Mouse (Mus musculus) left cerebral cortex, adult 8-10 months (tissue): ENCODE data around the gene Tcf3. TPM values are rescaled to one million over a fixed set of nuclear protein-coding genes. Genes with fewer than 3 reads are reported as not detected.

Source experiments
- DNase-seq, 2 experiments: peaks; one replicate each; pipeline ENCODE4 v3.0.0; 2022; ENCODE audit warnings: low spot score in 2 of 2
- total RNA-seq, 4 experiments: library from RNA; stranded (reverse); gene quantifications; 2 replicates each; pipeline ENCODE4 v1.2.4; 2022

Gene Tcf3
- 10 to 100 TPM; 27.7 to 32.6 (median 31.4) TPM for total RNA-seq

- peak; percentile 89 to 97 for DNase-seq
These were observed at the start of gene Tcf3 for GRCm38 (mm10) chr10:80433513-80434232. Gene Tcf3 (minus strand): TSS chr10:80433647.

DNA sequence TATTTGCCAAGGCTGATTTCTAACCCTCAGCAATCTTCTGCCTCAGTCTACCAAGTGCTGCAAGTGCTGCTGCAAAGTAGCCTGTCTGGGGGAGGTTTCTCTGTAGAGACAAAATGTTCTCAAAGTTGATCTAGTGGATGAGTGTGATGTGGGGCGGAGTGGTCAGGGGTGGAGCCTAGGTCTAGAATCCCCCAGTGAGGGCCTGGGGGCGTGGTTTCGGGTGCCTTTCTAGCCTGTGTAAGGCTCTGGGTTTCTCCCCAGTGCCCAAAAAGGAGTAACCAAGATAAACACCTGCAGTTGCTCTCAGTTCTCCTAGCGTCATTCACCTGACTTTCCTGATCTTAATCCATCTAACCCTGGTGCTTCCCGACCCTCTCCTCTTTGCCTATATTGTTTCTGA lies 47.6 kb upstream of the Tcf3 start:
- DNase-seq = no peak

DNA sequence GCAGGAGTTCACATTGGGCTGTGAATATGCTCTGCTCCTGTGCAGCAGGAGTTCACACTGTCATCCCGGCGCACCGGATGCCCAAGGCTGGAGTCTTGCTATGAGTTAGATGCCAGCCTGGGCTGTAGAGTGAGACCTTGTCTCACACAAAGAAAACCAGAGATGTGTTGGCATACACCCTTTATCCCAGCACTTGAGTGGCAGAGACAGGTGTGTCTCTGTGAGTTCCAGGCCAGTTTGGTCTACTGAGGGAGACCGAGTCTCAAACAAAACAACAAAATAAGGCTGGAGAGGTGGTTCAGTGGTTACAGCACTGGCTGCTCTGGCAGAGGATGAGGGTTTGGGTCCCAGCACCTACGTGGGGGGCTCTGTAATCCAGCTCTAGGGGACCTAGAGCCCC lies 45.1 kb upstream of the Tcf3 start:
- no peak for DNase-seq

DNA sequence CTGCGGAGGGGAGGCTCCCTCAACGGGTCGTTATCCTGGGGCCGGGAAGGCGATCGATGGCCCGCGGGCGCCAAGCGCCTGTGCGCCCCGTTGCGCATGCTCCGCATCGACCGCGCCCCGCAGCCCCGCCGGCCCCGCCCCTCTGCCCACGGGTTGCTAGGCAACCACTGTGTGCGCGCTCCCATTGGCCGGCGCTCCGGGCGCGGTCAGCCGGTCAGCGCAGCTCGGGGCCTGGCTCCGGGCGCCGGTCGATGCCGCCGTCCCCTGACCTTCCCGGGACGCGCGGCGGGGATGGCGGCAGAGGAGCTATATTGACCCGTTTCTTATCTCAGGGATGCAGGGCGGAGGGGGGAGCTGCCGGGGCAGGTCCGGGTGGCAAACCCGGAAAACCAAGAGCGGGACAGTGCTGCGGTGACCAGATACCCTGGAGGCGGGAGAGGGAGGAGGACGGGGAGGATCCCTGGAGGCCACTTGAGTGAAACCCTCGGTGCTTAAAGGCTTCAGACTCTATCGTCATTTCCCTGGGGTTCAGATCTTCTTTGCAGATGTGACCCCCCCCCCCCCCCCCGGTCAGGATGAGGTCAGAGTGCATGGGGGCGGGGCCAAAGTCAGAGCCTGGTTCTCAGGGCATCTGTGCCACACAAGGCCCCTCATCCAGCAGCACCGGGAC lies 42.0 kb upstream of the Tcf3 start:
- DNase-seq = peak; percentile 75 to 83

DNA sequence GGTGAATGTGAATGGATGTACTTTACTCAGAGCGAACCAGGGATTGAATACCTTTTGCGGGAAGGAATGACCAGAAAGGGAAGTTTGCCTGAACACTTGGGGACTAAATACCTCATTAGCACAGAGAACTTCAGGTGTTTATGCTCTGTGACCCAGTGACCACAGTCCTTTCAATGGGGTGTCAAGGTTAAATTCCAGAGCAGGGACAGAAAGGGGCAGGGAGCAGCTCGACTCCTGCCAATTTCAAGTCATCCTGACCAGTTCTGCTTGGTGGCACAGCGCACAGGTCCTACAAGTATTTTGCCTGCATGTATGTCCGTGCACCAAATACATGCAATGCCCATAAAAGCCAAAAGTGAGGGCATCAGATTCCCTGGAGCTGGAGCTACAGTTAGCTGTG lies 31.6 kb upstream of the Tcf3 start:
- DNase-seq = no peak

DNA sequence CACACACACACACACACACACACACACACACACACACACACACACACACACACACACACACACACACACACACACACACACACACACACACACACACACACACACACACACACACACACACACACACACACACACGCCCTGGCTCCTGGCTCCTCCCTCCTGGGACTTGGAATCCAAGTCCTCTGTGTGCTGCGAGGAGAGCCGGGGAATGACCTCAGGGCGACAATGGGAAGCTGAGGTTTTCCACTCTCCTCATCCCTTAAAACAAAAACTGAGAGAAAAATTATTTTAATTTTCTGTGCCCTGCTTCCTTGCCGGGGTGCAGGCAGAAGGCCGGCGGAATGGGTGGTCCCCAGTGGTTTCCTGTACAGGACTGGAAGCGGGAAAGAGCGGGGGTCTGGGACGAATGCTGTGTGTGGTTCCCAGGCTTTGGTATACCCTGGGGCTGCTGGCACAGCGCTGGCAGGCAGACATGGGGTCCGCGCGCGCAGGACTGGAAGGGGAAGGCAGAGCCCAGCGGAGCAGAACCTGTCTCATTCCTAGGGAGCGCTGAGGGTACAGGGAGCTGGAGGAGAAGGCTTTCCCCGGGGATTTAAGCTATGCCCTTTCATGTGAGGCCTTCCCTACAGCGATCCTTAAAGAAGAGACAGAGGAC lies 31.1 kb upstream of the Tcf3 start:
- no peak for DNase-seq

DNA sequence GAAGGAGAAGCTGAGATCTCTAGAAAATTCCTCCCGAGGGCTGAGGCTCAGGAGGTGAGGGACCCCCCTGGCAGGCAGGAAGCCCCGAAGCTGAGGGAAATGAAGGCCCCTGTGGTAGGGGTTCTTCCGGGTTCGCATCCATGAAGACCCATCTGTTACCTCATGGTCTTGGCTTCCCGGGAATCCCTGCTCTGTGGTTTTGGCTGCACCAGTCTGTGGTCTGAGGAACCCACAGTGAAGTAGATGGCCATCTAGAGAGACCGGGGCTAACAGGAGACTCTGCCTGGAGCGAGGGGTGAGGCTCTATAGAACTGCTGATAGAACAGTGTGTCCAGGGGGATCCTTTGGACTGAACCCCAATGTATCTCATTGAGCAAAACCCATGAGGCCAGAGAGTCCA lies 27.9 kb upstream of the Tcf3 start:
- DNase-seq = no peak

- DNase-seq = no peak
These were observed 26.9 kb upstream of the Tcf3 start for GRCm38 (mm10) chr10:80460324-80460723.

DNA sequence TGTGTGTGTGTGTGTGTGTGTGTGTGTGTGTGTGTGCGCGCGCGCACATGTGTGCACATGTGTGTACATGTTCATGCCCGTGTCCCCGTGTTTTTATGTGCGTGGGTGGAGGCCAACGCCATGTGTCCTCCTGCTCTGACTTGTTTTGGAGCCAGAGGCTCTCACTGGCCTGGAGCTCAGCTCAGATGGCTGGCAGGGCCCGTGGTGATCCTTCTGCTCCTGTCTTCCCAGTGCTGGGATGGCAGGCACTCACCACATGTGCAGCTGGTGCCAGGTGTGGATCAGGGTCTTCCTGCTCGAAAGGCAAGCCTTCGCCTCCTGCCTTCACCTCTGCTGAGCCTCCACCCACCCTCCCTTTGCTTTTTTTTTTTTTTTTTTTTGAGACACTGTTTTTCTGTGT lies 26.2 kb upstream of the Tcf3 start:
- DNase-seq = no peak

- DNase-seq = no peak
These were observed 25.8 kb upstream of the Tcf3 start for GRCm38 (mm10) chr10:80459236-80459635.

DNA sequence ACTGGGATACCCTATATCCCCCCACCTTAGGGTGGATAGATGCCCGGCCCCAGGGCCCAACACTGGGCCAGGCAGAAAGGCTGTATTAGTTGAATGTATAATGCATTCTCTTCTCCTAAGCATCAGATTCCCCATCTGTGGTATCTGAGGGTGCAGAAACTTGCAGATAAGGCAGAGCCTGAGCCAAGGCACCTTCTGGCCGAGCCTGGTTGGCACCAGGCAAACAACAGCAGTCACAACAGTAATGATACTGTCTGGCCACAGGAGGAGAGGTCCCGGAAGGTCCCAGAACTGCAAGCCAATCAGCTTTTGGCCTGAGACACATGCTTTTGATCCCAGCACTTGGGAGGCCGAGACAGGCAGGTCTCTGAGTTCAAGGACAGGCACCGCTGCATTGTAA lies 22.2 kb upstream of the Tcf3 start:
- no peak for DNase-seq

DNA sequence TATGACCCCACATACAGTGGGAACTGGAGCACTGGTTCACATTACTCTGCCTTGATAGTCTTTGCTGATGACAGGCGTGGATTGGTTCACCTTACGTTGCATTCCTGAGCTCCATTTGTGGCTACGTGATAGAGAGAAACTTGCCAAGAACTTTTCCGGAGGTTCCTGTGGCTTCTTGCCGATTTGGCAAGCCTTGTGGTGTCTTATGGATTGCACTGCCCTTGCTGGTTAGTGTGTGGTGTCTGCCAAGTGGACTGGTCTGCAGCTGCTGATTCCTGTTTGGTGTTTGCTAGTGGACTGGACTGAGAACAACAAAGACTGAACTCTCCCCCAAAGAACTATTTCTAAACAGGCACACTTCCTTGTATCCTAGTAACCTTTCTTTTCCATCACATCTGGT lies 21.3 kb upstream of the Tcf3 start:
- DNase-seq = no peak

GRCm38 (mm10) chr10:80453601-80454000 lies 20.2 kb upstream of the Tcf3 start:
- no peak for DNase-seq

DNA sequence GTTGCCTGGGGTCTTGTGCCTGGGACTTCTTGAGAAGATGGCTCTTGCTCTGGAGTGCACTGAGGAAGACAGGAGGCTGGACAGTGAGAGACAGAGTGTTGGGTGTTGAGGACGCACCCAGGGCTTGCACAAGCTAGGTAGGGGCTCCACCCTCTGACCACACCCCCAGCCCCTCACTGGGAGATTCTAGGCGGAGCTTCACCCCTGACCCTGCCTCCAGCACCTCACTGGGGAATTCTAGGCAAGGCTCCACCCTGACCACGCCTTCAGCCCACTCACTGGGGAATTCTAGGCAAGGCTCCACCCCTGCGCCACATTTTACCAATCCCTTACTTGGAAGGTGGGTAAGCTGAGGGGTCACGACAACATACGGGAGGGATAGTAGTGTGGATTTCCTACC lies 17.2 kb upstream of the Tcf3 start:
- no peak for DNase-seq

DNA sequence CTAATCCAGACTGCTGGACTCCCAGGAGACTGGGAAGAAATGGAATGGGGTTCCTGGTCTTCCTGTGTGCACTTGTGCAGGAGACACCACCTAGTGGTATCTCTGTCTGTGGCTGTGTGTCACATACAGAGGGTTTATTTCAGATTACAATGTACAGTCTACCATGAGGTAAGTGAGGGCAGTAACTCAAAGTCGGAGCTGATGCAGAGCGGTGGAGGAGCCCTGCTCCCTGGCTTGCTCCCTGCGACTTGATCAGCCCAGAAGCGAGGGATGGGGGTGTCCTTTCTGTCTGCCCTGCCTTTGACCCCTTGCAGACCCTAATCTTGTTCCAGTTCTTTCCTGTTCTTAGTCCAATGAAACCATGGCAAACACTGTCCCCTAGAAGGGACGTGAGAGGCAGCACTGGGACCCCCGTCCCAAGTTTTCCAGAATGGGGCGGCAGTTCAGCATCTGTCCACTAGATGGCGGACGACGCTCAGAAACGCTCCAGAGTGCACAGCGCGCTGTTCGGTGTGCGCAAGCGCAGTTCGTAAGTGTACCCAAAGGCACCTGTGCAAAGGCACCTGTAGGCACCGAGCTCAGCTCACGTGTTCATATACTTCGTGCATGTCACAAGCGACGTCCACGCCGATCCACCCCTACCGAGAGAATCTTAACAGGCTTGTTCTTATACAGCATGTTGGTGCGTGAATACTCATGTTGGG lies 12.6 kb upstream of the Tcf3 start:
- DNase-seq = peak; percentile 55 to 76

DNA sequence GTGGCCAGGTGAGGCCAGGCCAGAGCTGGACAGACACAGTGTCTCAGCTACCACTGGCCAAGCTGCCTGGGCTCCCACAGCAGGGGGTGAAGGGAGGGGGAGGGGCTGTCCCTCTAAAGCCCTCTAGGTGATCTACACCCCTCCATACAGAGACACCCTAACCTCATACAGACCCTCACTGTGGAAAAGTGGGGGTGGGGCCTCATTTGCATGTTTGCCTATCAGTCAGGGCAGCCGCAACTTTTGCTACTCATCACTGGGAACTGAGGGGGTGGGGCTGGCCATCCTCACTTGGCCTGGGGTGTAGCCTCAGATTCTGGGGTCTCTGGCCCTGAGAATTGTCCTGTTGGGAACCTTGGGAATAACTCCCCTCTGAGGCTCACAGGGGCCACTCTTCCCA lies 11.6 kb upstream of the Tcf3 start:
- no peak for DNase-seq

- no peak for DNase-seq
These were observed 11.0 kb upstream of the Tcf3 start for GRCm38 (mm10) chr10:80444339-80445045.

DNA sequence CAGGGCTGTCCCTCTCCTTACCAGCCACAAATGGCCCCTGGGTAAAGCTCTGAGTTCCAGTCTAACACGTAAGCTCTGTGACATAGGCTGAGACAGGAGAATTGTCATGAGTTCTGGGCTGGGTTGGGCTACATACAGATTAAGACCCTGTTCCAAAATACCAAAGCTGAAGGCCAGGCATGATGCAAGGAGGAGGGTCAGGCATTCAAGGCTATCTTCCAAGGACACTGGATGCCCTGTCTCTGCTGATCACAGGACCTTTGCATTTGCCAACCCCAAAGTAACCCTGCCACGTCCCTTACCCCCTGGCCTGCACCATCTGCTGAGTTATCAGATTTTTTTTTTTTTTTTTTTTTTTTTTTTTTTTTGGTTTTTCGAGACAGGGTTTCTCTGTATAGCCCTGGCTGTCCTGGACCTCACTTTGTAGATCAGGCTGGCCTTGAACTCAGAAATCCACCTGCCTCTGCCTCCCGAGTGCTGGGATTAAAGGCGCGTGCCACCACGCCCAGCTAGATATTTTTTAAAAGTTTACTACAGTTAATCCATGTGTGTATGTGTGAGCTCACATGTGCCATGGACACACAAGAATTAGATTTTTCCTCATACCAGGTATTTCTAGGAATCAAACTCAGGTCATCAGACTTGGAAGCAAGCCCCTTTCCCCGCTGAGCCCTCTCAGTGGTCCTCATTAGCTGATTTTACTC lies 10.3 kb upstream of the Tcf3 start:
- no peak for DNase-seq

DNA sequence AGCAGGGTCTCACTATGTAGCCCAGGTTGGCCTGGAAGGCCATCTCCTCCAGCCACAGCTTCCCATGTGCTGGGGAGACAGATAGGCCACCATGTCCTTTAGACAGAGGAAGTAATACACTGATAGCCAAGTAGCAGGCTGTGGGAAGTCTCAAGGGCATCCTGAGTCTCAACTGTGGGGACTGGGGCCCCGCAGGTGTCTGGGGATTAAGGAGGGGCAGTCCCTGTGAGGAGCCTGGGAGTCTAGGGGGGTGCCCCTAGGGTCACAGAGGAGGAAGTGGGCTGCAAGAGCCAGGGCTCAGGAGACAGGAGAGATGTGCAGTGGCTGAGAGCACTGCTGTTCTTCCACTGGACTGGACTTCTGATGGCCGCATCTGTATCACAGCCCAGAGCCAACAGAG lies 9.5 kb upstream of the Tcf3 start:
- DNase-seq = no peak

DNA sequence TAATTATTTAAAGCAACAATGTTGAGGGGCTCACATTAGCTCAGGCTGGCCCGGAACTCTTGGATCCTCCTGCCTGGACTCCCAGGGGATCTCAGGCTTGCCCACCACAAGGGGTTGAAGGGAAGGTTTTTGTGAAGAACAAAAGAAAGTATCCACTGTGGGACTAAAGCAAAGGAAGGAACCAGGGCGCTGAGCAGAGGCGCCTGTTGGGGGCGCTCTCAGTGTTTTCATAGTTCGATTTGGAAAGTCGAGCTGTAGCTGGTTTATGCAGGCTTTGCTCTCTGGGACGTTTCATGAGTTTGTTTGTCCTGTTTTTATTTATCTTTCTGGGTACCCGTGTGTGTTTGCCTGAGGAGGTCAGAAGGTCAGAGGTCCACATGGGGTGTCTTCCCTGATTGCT lies 8.2 kb upstream of the Tcf3 start:
- no peak for DNase-seq

GRCm38 (mm10) chr10:80440031-80440430 lies 6.6 kb upstream of the Tcf3 start:
- no peak for DNase-seq
